ENCODE assay signal across 16 mouse cellular contexts in the genomic region with DNA sequence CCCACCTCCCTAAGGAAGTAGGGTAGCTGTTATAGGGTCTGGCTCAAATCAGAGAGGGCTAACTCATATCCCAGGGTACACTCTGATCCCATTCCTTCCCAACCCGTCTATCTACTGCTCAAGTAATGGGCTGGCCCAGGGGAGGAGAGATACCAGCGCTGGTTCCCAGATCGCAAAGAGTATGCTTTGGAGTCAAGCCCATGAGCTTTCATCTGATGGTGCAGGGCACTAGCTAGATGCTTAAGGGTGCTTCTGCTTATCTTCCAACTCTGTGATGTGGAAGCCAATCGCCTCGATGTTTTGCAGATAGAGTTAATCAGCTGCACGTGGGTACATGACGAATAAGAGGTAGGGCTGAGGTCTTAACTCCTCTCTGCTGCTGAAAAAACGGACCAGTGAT. TPM values are rescaled to one million over a fixed set of nuclear protein-coding genes. Genes with fewer than 3 reads are reported as not detected.
A peak's percentile ranks its signal among the peaks of the same experiment; 100 is the strongest.
DNase-seq lines count a peak whose midpoint lies in the region; ATAC-seq and TF ChIP-seq lines count a peak whose summit lies in the region.
"Had no signal": no experiment of that assay in that cellular context is flagged by ENCODE, and none has a peak within 500 bp of the region (broad histone marks: within the 10 kb centered on the region; RNA-seq: fewer than 3 reads in every experiment).

No protein-coding gene starts in this region.

- no peak for DNase-seq in forebrain, embryonic 11.5 days (ENCODE audit: low spot score)
- no peak for DNase-seq in midbrain, embryonic 14.5 days
- no peak for DNase-seq in lung, postnatal 4 days
- no peak for DNase-seq in heart, adult 9 months (ENCODE audit: low spot score in 2 of 2)

- peaks cover 42% of the 10 kb centered on the region for H3K4me1 ChIP-seq in forebrain, embryonic 13.5 days
- peaks cover 2% of the 10 kb centered on the region; the same call in 1 of the 2 replicates for H3K4me1 ChIP-seq in forebrain, embryonic 11.5 days (replicated peaks; ENCODE audit: control insufficient read depth, insufficient read depth, low read length)
- H3K4me1 ChIP-seq in midbrain, embryonic 13.5 days (replicated peaks), result peaks cover 38% of the 10 kb centered on the region
- H3K4me1 ChIP-seq in midbrain, embryonic 14.5 days (ENCODE audit: control insufficient read depth, insufficient read depth, low read length), result peaks cover 21% of the 10 kb centered on the region
- H3K4me1 ChIP-seq in embryonic fibroblast, embryonic 13.5 days (ENCODE audit: control insufficient read depth, insufficient read depth, low read length), result peaks cover 12% of the 10 kb centered on the region; the same call in 1 of the 2 replicates

- no peaks in the 10 kb centered on the region for H3K9me3 ChIP-seq in forebrain, embryonic 13.5 days (replicated peaks)
- no peaks in the 10 kb centered on the region for H3K9me3 ChIP-seq in forebrain, embryonic 11.5 days (ENCODE audit: control insufficient read depth, low read length)
- no peaks in the 10 kb centered on the region for H3K9me3 ChIP-seq in midbrain, embryonic 13.5 days
- no peaks in the 10 kb centered on the region for H3K9me3 ChIP-seq in midbrain, embryonic 14.5 days (ENCODE audit: control insufficient read depth, low read length)
- H3K9me3 ChIP-seq: embryonic facial prominence, embryonic 12.5 days; heart, embryonic 13.5 days; hindbrain, embryonic 12.5 days; limb, embryonic 12.5 days; liver, embryonic 12.5 days had no signal

- H3K27me3 ChIP-seq in forebrain, embryonic 13.5 days, result no peaks in the 10 kb centered on the region
- H3K27me3 ChIP-seq in forebrain, embryonic 11.5 days (ENCODE audit: control insufficient read depth, insufficient read depth, low read length), result no peaks in the 10 kb centered on the region
- H3K27me3 ChIP-seq in midbrain, embryonic 13.5 days, result no peaks in the 10 kb centered on the region
- no peaks in the 10 kb centered on the region for H3K27me3 ChIP-seq in midbrain, embryonic 14.5 days (ENCODE audit: control insufficient read depth, insufficient read depth, low read length)
- H3K27me3 ChIP-seq: embryonic facial prominence, embryonic 12.5 days; hindbrain, embryonic 12.5 days; limb, embryonic 12.5 days; Patski had no signal

- no peak overlapping the region for H3K4me2 ChIP-seq in forebrain, embryonic 13.5 days
- no peak overlapping the region for H3K4me2 ChIP-seq in forebrain, embryonic 11.5 days (ENCODE audit: low read depth, low read length, severe bottlenecking)
- H3K4me2 ChIP-seq in midbrain, embryonic 13.5 days (replicated peaks), result no peak overlapping the region
- H3K4me2 ChIP-seq in midbrain, embryonic 14.5 days (ENCODE audit: low read length), result no peak overlapping the region

- H3K9ac ChIP-seq in forebrain, embryonic 13.5 days, result no peak overlapping the region
- H3K9ac ChIP-seq in forebrain, embryonic 11.5 days (ENCODE audit: low read length), result no peak overlapping the region
- H3K9ac ChIP-seq in midbrain, embryonic 13.5 days (replicated peaks), result 0 out of 2 replicates have a peak overlapping the region, but pooled peaks have one; percentile 14
- H3K9ac ChIP-seq in midbrain, embryonic 14.5 days (replicated peaks; ENCODE audit: low read length), result no peak overlapping the region

- no peak for TF ChIP-seq POLR2A in embryonic fibroblast, embryonic 13.5 days (IDR thresholded peaks at IDR 0.05; ENCODE audit: low read depth, low read length)

- no peak overlapping the region for H3K27ac ChIP-seq in forebrain, embryonic 13.5 days
- no peak overlapping the region for H3K27ac ChIP-seq in forebrain, embryonic 11.5 days (ENCODE audit: low read depth, low read length)
- H3K27ac ChIP-seq in midbrain, embryonic 13.5 days, result no peak overlapping the region
- no peak overlapping the region for H3K27ac ChIP-seq in midbrain, embryonic 14.5 days (replicated peaks; ENCODE audit: low read depth, low read length)
- H3K27ac ChIP-seq in embryonic fibroblast, embryonic 13.5 days (ENCODE audit: insufficient read depth, low read length), result peak overlapping the region; percentile 75
- H3K27ac ChIP-seq: embryonic facial prominence, embryonic 12.5 days; heart, embryonic 13.5 days; hindbrain, embryonic 12.5 days; kidney, postnatal 0 days; limb, embryonic 12.5 days; liver, embryonic 12.5 days had no signal

- 0 out of 2 replicates have a peak, but pooled peaks cover 5% of the 10 kb centered on the region for H3K36me3 ChIP-seq in forebrain, embryonic 13.5 days (ENCODE audit: poor library complexity, severe bottlenecking)
- H3K36me3 ChIP-seq in forebrain, embryonic 11.5 days (ENCODE audit: control insufficient read depth, insufficient read depth, low read length), result no peaks in the 10 kb centered on the region
- H3K36me3 ChIP-seq in midbrain, embryonic 13.5 days, result no peaks in the 10 kb centered on the region
- 0 out of 2 replicates have a peak, but pooled peaks cover 7% of the 10 kb centered on the region for H3K36me3 ChIP-seq in midbrain, embryonic 14.5 days (ENCODE audit: control insufficient read depth, insufficient read depth, low read length)
- H3K36me3 ChIP-seq: embryonic facial prominence, embryonic 12.5 days; heart, embryonic 13.5 days; hindbrain, embryonic 12.5 days; liver, embryonic 12.5 days had no signal

- no peak overlapping the region for H3K4me3 ChIP-seq in forebrain, embryonic 13.5 days
- H3K4me3 ChIP-seq in forebrain, embryonic 11.5 days (ENCODE audit: low read depth, low read length), result no peak overlapping the region
- H3K4me3 ChIP-seq in midbrain, embryonic 13.5 days (replicated peaks), result no peak overlapping the region
- H3K4me3 ChIP-seq in midbrain, embryonic 14.5 days (replicated peaks; ENCODE audit: low read depth, low read length), result no peak overlapping the region
- H3K4me3 ChIP-seq in embryonic fibroblast, embryonic 13.5 days (ENCODE audit: insufficient read depth, low read length), result no peak overlapping the region
- H3K4me3 ChIP-seq: erythroblast, embryonic 14.5 days had no signal

- no peak for TF ChIP-seq CTCF in embryonic fibroblast, embryonic 13.5 days (IDR thresholded peaks at IDR 0.05; ENCODE audit: borderline replicate concordance, insufficient read depth, low read length)

- WGBS in forebrain, embryonic 13.5 days, result 75% methylated on average over 8 of the region's 8 CpGs
- 76% methylated on average over 8 of the region's 8 CpGs for WGBS in forebrain, embryonic 11.5 days
- WGBS in midbrain, embryonic 13.5 days, result 72% methylated on average over 8 of the region's 8 CpGs
- WGBS in midbrain, embryonic 14.5 days, result 76% methylated on average over 8 of the region's 8 CpGs

- 0 out of 2 replicates have a peak, but pooled peaks have one; percentile 7 for ATAC-seq in forebrain, embryonic 13.5 days
- ATAC-seq in forebrain, embryonic 11.5 days (replicated peaks; ENCODE audit: low FRiP score), result no peak; the same call in 1 of the 2 replicates
- peak; percentile 20; the same call in 1 of the 2 replicates for ATAC-seq in midbrain, embryonic 13.5 days
- ATAC-seq in midbrain, embryonic 14.5 days (ENCODE audit: low FRiP score, low TSS enrichment), result no peak
- ATAC-seq: inflammation-experienced regulatory T-cells, adult 6 months; liver, embryonic 12.5 days had no signal

RNA-seq across cellular contexts. Expression of a gene that starts 7.4 kb away (rescaled TPM):
- polyA plus RNA-seq in forebrain, embryonic 13.5 days (2015; fragmentation: Nextera tagmentation; extraction: Ambion mirVana), result 70.0 and 84.4 TPM in 2 replicates
- polyA plus RNA-seq in forebrain, embryonic 11.5 days (2014; fragmentation: Nextera tagmentation; extraction: Ambion mirVana), result 50.3 and 58.7 TPM in 2 replicates
- polyA plus RNA-seq in midbrain, embryonic 13.5 days (2015; fragmentation: Nextera tagmentation; extraction: Ambion mirVana), result 83.7 and 84.8 TPM in 2 replicates
- polyA plus RNA-seq in midbrain, embryonic 14.5 days (2014; fragmentation: Nextera tagmentation; extraction: Ambion mirVana), result 59.3 and 93.6 TPM in 2 replicates
- 82.8 and 101 TPM in 2 replicates for polyA plus RNA-seq in embryonic fibroblast, embryonic 13.5 days (2011; ENCODE audit: insufficient read length, low read depth, missing spikeins)
- polyA plus RNA-seq: erythroblast, embryonic 14.5 days; inflammation-experienced regulatory T-cells, adult 6 months had no signal

RNA-seq across cellular contexts. Expression of a gene that starts 43.0 kb away (rescaled TPM):
- polyA plus RNA-seq in forebrain, embryonic 13.5 days (2015; fragmentation: Nextera tagmentation; extraction: Ambion mirVana), result 0.22 and 0.30 TPM in 2 replicates
- polyA plus RNA-seq in forebrain, embryonic 11.5 days (2014; fragmentation: Nextera tagmentation; extraction: Ambion mirVana), result 0.67 and 0.68 TPM in 2 replicates
- 0.36 and 0.57 TPM in 2 replicates for polyA plus RNA-seq in midbrain, embryonic 13.5 days (2015; fragmentation: Nextera tagmentation; extraction: Ambion mirVana)
- polyA plus RNA-seq in midbrain, embryonic 14.5 days (2014; fragmentation: Nextera tagmentation; extraction: Ambion mirVana), result 0.20 and 0.34 TPM in 2 replicates
- polyA plus RNA-seq in embryonic fibroblast, embryonic 13.5 days (2011; ENCODE audit: insufficient read length, low read depth, missing spikeins), result 47.9 and 79.9 TPM in 2 replicates
- polyA plus RNA-seq: erythroblast, embryonic 14.5 days; inflammation-experienced regulatory T-cells, adult 6 months had no signal

RNA-seq across cellular contexts. Expression of a gene that starts 54.0 kb away (rescaled TPM):
- polyA plus RNA-seq in forebrain, embryonic 13.5 days (2015; fragmentation: Nextera tagmentation; extraction: Ambion mirVana), result 167 and 179 TPM in 2 replicates
- polyA plus RNA-seq in forebrain, embryonic 11.5 days (2014; fragmentation: Nextera tagmentation; extraction: Ambion mirVana), result 165 and 167 TPM in 2 replicates
- 155 and 161 TPM in 2 replicates for polyA plus RNA-seq in midbrain, embryonic 13.5 days (2015; fragmentation: Nextera tagmentation; extraction: Ambion mirVana)
- polyA plus RNA-seq in midbrain, embryonic 14.5 days (2014; fragmentation: Nextera tagmentation; extraction: Ambion mirVana), result 136 and 154 TPM in 2 replicates
- 108 and 181 TPM in 2 replicates for polyA plus RNA-seq in embryonic fibroblast, embryonic 13.5 days (2011; ENCODE audit: insufficient read length, low read depth, missing spikeins)

Comparison
In these comparisons a context has a peak if more than half of its experiments do, and no peak if none do; other contexts are left out.
1. ATAC-seq: peak in forebrain, embryonic 13.5 days (single experiment) and midbrain, embryonic 13.5 days (single experiment); none in forebrain, embryonic 11.5 days (single experiment) and midbrain, embryonic 14.5 days (single experiment).
2. RNA of a gene that starts 43.0 kb away (polyA plus RNA-seq): 47.9 to 79.9 TPM in embryonic fibroblast, embryonic 13.5 days; 0.67 to 0.68 TPM in forebrain, embryonic 11.5 days, 0.36 to 0.57 TPM in midbrain, embryonic 13.5 days, 0.20 to 0.34 TPM in midbrain, embryonic 14.5 days and 0.22 to 0.30 TPM in forebrain, embryonic 13.5 days; every median in the first group is over 10 times any median in the second.